Mouse (Mus musculus) testis, adult 2 months (tissue): ENCODE results near the gene Sec24c.
A peak's percentile ranks its signal among the peaks of the same experiment; 100 is the strongest.

Experiments
- CTCF ChIP-seq: fragments of 200-500 bp; IDR thresholded peaks from 2 replicates; pipeline ENCODE4 v1.5.1; 2012; ENCODE audit warnings: low read depth, mild to moderate bottlenecking, inconsistent platforms, low read length, moderate library complexity; ENCODE audit not compliant: control insufficient read depth, insufficient read depth, insufficient replicate concordance
- POLR2A ChIP-seq: fragments of 200-500 bp; IDR thresholded peaks from 2 replicates; pipeline ENCODE4 v1.6.1; 2012; ENCODE audit warnings: low read depth, mild to moderate bottlenecking, inconsistent platforms, low read length, moderate library complexity; ENCODE audit not compliant: control insufficient read depth

GRCm38 (mm10) chr14:20707201-20708190 lies 33.4 kb downstream of the Sec24c start, which contains the start of gene Zswim8:
- TF ChIP-seq POLR2A (peak; percentile 69), CTCF (peak; percentile 11; the same call in 1 of the 2 replicates)
